Mouse (Mus musculus): Measurements from ENCODE around the gene Slc9a9. TPM values are rescaled to one million over a fixed set of nuclear protein-coding genes. Genes with fewer than 3 reads are reported as not detected.

The Slc9a9 gene
- polyA plus RNA-seq, 1 experiment from 2014 or later, result 3.2 TPM

- Histone ChIP-seq H3K4me3 (no peak overlapping the region), H3K27ac (no peak overlapping the region), H3K9me3 (no peaks in the 10 kb centered on the region), H3K4me1 (replicated peaks) (peaks cover 21% of the 10 kb centered on the region), H3K27me3 (ENCODE audit: insufficient read depth, poor library complexity, severe bottlenecking) (no peaks in the 10 kb centered on the region; the same call in 1 of the 2 replicates), H3K36me3 (no peaks in the 10 kb centered on the region)
- DNase-seq (ENCODE audit: low spot score), result no peak
Measured at GRCm38 (mm10) chr9:95079951-95080350, 410.2 kb downstream of the Slc9a9 start.

- WGBS, result 46% methylated on average over 8 of the region's 8 CpGs
- H3K9me3 ChIP-seq, result no peaks in the 10 kb centered on the region
- no peaks in the 10 kb centered on the region; the same call in 1 of the 2 replicates for H3K27me3 ChIP-seq (ENCODE audit: insufficient read depth, poor library complexity, severe bottlenecking)
- no peak overlapping the region for H3K4me3 ChIP-seq
- DNase-seq (ENCODE audit: low spot score), result no peak
- H3K4me1 ChIP-seq (replicated peaks), result peaks cover 17% of the 10 kb centered on the region
- no peak overlapping the region for H3K27ac ChIP-seq
- H3K36me3 ChIP-seq, result no peaks in the 10 kb centered on the region
Measured at GRCm38 (mm10) chr9:95086109-95086821, 416.6 kb downstream of the Slc9a9 start.

- 96% methylated on average over 4 of the region's 4 CpGs for WGBS
- Histone ChIP-seq H3K4me3 (no peak overlapping the region), H3K27me3 (ENCODE audit: insufficient read depth, poor library complexity, severe bottlenecking) (no peaks in the 10 kb centered on the region; the same call in 1 of the 2 replicates), H3K36me3 (no peaks in the 10 kb centered on the region), H3K9me3 (no peaks in the 10 kb centered on the region), H3K4me1 (replicated peaks) (peaks cover 17% of the 10 kb centered on the region), H3K27ac (no peak overlapping the region)
- no peak for DNase-seq (ENCODE audit: low spot score)
Measured at GRCm38 (mm10) chr9:95088221-95088620, 418.5 kb downstream of the Slc9a9 start.

DNA sequence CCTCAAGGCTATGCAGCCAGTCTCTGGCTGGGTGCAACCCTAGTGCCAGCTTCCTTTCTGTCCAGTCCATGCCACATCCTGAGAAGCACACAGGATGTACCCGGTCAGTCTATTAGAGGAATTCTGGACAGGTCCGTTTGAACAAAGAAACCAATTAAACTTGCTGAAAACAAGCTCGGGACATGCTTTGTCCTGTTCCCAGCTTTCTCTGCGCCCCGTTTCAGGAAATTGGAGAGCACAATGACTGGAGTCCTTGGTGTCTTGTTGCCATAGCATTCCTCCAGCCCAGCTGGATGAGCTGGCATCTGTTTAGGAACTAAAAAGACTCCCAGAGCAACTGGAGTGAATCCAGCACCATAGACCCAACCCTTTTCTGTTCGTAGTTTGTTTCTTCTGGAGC, 419.3 kb downstream of the Slc9a9 start:
- WGBS, result 30% methylated on average over 6 of the region's 6 CpGs
- Histone ChIP-seq H3K36me3 (no peaks in the 10 kb centered on the region), H3K9me3 (no peaks in the 10 kb centered on the region), H3K27me3 (ENCODE audit: insufficient read depth, poor library complexity, severe bottlenecking) (no peaks in the 10 kb centered on the region; the same call in 1 of the 2 replicates), H3K4me1 (replicated peaks) (peaks cover 17% of the 10 kb centered on the region), H3K27ac (no peak overlapping the region; the same call in 1 of the 2 replicates), H3K4me3 (no peak overlapping the region)
- DNase-seq (ENCODE audit: low spot score), result no peak

- Histone ChIP-seq H3K27ac (no peak overlapping the region), H3K4me3 (no peak overlapping the region), H3K27me3 (ENCODE audit: insufficient read depth, poor library complexity, severe bottlenecking) (no peaks in the 10 kb centered on the region), H3K36me3 (no peaks in the 10 kb centered on the region), H3K9me3 (no peaks in the 10 kb centered on the region), H3K4me1 (replicated peaks) (no peaks in the 10 kb centered on the region)
- DNase-seq (ENCODE audit: low spot score), result no peak
- 95% methylated on average over 3 of the region's 3 CpGs for whole genome bisulfite sequencing
Measured at GRCm38 (mm10) chr9:95096486-95096885, 426.8 kb downstream of the Slc9a9 start.

- no peak overlapping the region for H3K4me3 ChIP-seq
- no peak overlapping the region for H3K27ac ChIP-seq
- no peaks in the 10 kb centered on the region for H3K36me3 ChIP-seq
- H3K27me3 ChIP-seq (ENCODE audit: insufficient read depth, poor library complexity, severe bottlenecking), result no peaks in the 10 kb centered on the region
- H3K4me1 ChIP-seq (replicated peaks), result no peaks in the 10 kb centered on the region
- no peak for DNase-seq (ENCODE audit: low spot score)
- H3K9me3 ChIP-seq, result no peaks in the 10 kb centered on the region
- 92% methylated on average over 6 of the region's 6 CpGs for WGBS
Measured at GRCm38 (mm10) chr9:95105768-95106167, 436.1 kb downstream of the Slc9a9 start.

DNA sequence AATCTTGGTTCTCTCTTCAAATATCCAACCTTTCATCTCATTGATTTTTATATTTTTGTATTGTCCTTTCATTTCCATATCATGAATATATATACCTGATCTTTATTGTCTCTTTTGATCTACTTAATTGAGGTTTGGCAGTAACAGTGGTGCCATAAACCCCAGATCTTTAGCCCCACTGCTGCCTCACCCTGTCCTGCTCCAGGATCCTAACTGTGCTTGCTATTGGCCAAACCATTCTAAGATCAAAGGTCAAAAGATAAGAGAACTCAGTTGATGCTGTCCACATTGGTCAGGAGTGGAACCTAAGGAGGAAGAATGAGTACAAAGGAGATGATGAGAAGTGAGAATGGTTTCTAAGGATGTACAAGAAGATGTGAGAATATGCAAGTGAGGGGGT, 440.1 kb downstream of the Slc9a9 start:
- H3K9me3 ChIP-seq, result no peaks in the 10 kb centered on the region
- H3K36me3 ChIP-seq, result no peaks in the 10 kb centered on the region
- no peak overlapping the region for H3K27ac ChIP-seq

GRCm38 (mm10) chr9:95110768-95111167, 441.1 kb downstream of the Slc9a9 start:
- no peaks in the 10 kb centered on the region for H3K4me1 ChIP-seq (replicated peaks)
- H3K36me3 ChIP-seq, result no peaks in the 10 kb centered on the region
- no peak overlapping the region for H3K27ac ChIP-seq
- no peak overlapping the region for H3K4me3 ChIP-seq
- no peaks in the 10 kb centered on the region; the same call in 1 of the 2 replicates for H3K27me3 ChIP-seq (ENCODE audit: insufficient read depth, poor library complexity, severe bottlenecking)
- no peaks in the 10 kb centered on the region for H3K9me3 ChIP-seq
- 71% methylated on average over 5 of the region's 5 CpGs for WGBS
- DNase-seq (ENCODE audit: low spot score), result no peak

More for the DNA sequence above, 440.1 kb downstream of the Slc9a9 start:
- no peaks in the 10 kb centered on the region for H3K27me3 ChIP-seq (ENCODE audit: insufficient read depth, poor library complexity, severe bottlenecking)
- H3K4me1 ChIP-seq (replicated peaks), result no peaks in the 10 kb centered on the region
- DNase-seq (ENCODE audit: low spot score), result no peak
- no peak overlapping the region for H3K4me3 ChIP-seq

GRCm38 (mm10) chr9:95111732-95112131, 442.0 kb downstream of the Slc9a9 start:
- DNase-seq (ENCODE audit: low spot score), result no peak
- H3K27ac ChIP-seq, result no peak overlapping the region
- no peaks in the 10 kb centered on the region; the same call in 1 of the 2 replicates for H3K27me3 ChIP-seq (ENCODE audit: insufficient read depth, poor library complexity, severe bottlenecking)
- H3K36me3 ChIP-seq, result no peaks in the 10 kb centered on the region
- WGBS, result 93% methylated on average over 1 of the region's 1 CpGs
- H3K4me1 ChIP-seq (replicated peaks), result no peaks in the 10 kb centered on the region
- H3K4me3 ChIP-seq, result no peak overlapping the region
- no peaks in the 10 kb centered on the region for H3K9me3 ChIP-seq

GRCm38 (mm10) chr9:95113157-95114135, 443.7 kb downstream of the Slc9a9 start:
- WGBS, result 66% methylated on average over 12 of the region's 12 CpGs
- Histone ChIP-seq H3K9me3 (no peaks in the 10 kb centered on the region), H3K36me3 (no peaks in the 10 kb centered on the region), H3K27ac (no peak overlapping the region), H3K4me1 (replicated peaks) (no peaks in the 10 kb centered on the region), H3K4me3 (no peak overlapping the region), H3K27me3 (ENCODE audit: insufficient read depth, poor library complexity, severe bottlenecking) (no peaks in the 10 kb centered on the region; the same call in 1 of the 2 replicates)
- no peak for DNase-seq (ENCODE audit: low spot score)

DNA sequence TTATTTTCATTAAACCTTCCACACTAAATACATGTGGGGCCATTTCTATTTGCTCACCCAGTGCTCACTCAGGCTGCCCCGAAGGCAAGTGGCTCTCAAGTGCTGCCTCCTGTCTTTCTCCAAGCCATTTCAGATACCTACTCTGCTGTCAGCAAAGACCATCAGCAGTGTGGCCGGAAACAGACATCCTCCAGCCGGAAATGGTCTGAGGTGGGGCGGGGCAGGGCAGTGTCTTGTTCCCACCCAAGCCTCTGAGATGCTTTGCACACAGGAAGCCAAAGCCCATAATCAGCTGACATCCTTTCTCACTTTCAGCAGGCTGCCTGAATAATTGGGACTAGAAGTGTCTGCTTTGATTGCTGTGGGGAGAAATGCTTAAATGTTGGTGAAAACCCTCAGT, 450.4 kb downstream of the Slc9a9 start:
- DNase-seq (ENCODE audit: low spot score), result no peak
- H3K27me3 ChIP-seq (ENCODE audit: insufficient read depth, poor library complexity, severe bottlenecking), result no peaks in the 10 kb centered on the region; the same call in 1 of the 2 replicates
- H3K27ac ChIP-seq, result peak overlapping the region; percentile 76; the same call in 1 of the 2 replicates
- no peaks in the 10 kb centered on the region for H3K36me3 ChIP-seq
- H3K9me3 ChIP-seq, result no peaks in the 10 kb centered on the region
- H3K4me3 ChIP-seq, result no peak overlapping the region
- 68% methylated on average over 4 of the region's 4 CpGs for WGBS
- H3K4me1 ChIP-seq (replicated peaks), result peaks cover 15% of the 10 kb centered on the region

DNA sequence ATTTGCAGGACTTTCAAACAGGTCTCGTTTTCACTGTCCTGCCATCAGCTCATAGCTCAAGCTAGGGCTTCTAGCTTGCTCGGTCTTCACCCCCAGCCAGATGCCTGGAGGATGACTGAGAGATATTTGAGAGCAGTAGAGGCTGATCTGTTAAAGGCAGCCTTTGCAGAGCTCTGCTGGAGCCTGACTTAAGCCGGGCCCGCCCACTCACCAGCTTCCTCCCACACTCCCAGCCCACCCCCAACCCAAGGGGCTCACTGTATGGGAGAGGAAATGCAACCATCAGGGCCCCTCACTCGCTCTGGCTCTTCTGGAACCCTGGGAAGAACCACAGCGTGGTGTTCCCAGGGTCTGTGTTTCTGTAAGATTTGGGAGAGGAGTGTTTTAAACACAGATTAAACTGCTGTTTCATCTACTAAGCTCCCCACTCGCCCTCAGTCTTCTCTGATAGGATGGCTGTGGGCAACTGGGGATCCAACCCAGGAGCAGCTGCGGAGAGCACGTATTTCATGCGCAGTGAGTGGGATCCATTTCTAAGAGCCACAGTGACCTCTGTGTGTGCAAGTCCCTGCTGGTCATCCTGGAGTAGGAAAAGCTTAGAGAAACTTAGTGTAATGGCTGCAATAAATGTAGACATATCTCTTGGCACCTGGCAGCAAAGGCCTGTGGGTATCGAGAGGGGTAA, 451.6 kb downstream of the Slc9a9 start:
- peak; percentile 42 for DNase-seq (ENCODE audit: low spot score)
- Histone ChIP-seq H3K27ac (peak overlapping the region; percentile 76), H3K4me3 (0 out of 2 replicates have a peak overlapping the region, but pooled peaks have one; percentile 9)

More for the DNA sequence above, 451.6 kb downstream of the Slc9a9 start:
- 29% methylated on average over 11 of the region's 11 CpGs for WGBS
- Histone ChIP-seq H3K36me3 (no peaks in the 10 kb centered on the region), H3K9me3 (no peaks in the 10 kb centered on the region), H3K27me3 (ENCODE audit: insufficient read depth, poor library complexity, severe bottlenecking) (no peaks in the 10 kb centered on the region), H3K4me1 (replicated peaks) (peaks cover 21% of the 10 kb centered on the region)

Measured in hindbrain, embryonic 10.5 days (tissue).